Mouse (Mus musculus): ENCODE results near the gene Ntm. TPM values are rescaled to one million over a fixed set of nuclear protein-coding genes. Genes with fewer than 3 reads are reported as not detected.

Gene Ntm
- polyA plus RNA-seq, 1 experiment from 2014 or later = 39.6 TPM

- H3K27me3 ChIP-seq (replicated peaks) = no peaks in the 10 kb centered on the region
- H3K4me3 ChIP-seq = no peak overlapping the region
- WGBS = 82% methylated on average over 7 of the region's 7 CpGs
- H3K9ac ChIP-seq = no peak overlapping the region
- no peaks in the 10 kb centered on the region for H3K36me3 ChIP-seq
- H3K27ac ChIP-seq (replicated peaks) = no peak overlapping the region
- no peak overlapping the region for H3K4me2 ChIP-seq
- H3K9me3 ChIP-seq = no peaks in the 10 kb centered on the region
- no peak for ATAC-seq (ENCODE audit: extremely low read depth, insufficient number of reproducible peaks, low FRiP score, low TSS enrichment)
- peaks cover 27% of the 10 kb centered on the region for H3K4me1 ChIP-seq
Observed at GRCm38 (mm10) chr9:29456014-29456413, 506.9 kb downstream of the Ntm start.

- H3K27me3 ChIP-seq (replicated peaks) = no peaks in the 10 kb centered on the region
- no peak for ATAC-seq (ENCODE audit: extremely low read depth, insufficient number of reproducible peaks, low FRiP score, low TSS enrichment)
- WGBS = 41% methylated on average over 1 of the region's 1 CpGs
- H3K4me3 ChIP-seq = no peak overlapping the region
- no peaks in the 10 kb centered on the region for H3K36me3 ChIP-seq
- no peak overlapping the region for H3K9ac ChIP-seq
- H3K27ac ChIP-seq (replicated peaks) = peak overlapping the region; percentile 52
- H3K4me1 ChIP-seq = peaks cover 13% of the 10 kb centered on the region
- H3K4me2 ChIP-seq = no peak overlapping the region
- no peaks in the 10 kb centered on the region for H3K9me3 ChIP-seq
Observed at GRCm38 (mm10) chr9:29451232-29451631, 511.7 kb downstream of the Ntm start.

GRCm38 (mm10) chr9:29444001-29444400 lies 518.9 kb downstream of the Ntm start:
- H3K27me3 ChIP-seq (replicated peaks) = peaks cover 9% of the 10 kb centered on the region
- no peak for ATAC-seq (ENCODE audit: extremely low read depth, insufficient number of reproducible peaks, low FRiP score, low TSS enrichment)
- no peak overlapping the region for H3K27ac ChIP-seq (replicated peaks)
- no peak overlapping the region for H3K4me2 ChIP-seq
- H3K4me1 ChIP-seq = peaks cover 5% of the 10 kb centered on the region; the same call in 1 of the 2 replicates
- no peaks in the 10 kb centered on the region for H3K9me3 ChIP-seq
- no peaks in the 10 kb centered on the region for H3K36me3 ChIP-seq
- no peak overlapping the region for H3K4me3 ChIP-seq
- no peak overlapping the region for H3K9ac ChIP-seq
- WGBS = 66% methylated on average over 4 of the region's 4 CpGs

- Histone ChIP-seq H3K36me3 (no peaks in the 10 kb centered on the region), H3K4me1 (peaks cover 8% of the 10 kb centered on the region), H3K4me2 (no peak overlapping the region), H3K9ac (no peak overlapping the region), H3K27ac (replicated peaks) (no peak overlapping the region), H3K9me3 (no peaks in the 10 kb centered on the region), H3K27me3 (replicated peaks) (peaks cover 29% of the 10 kb centered on the region), H3K4me3 (no peak overlapping the region)
- 55% methylated on average over 5 of the region's 5 CpGs for WGBS
- no peak for ATAC-seq (ENCODE audit: extremely low read depth, insufficient number of reproducible peaks, low FRiP score, low TSS enrichment)
Observed at GRCm38 (mm10) chr9:29439401-29439800, 523.5 kb downstream of the Ntm start.

DNA sequence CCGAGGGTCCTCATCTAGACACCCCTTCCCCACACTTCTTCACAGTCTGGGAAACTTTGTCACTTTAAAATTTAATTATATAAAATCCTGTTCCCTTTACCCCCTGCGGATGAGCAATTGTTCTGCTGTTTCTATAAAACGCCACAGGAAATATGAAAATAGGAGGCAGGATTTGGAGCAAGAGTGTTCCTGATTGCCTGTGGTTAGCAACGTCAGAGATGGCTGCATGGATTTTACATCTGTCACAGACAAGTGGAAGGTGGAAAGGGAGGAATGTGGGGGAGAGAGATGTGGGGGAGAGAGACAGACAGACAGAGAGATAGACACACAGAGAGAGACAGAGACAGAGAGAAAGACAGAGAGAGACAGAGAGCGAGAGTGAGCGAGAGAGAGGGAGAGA lies 528.3 kb downstream of the Ntm start:
- no peaks in the 10 kb centered on the region for H3K36me3 ChIP-seq
- peak overlapping the region; percentile 30 for H3K4me2 ChIP-seq
- H3K27ac ChIP-seq (replicated peaks) = no peak overlapping the region
- peaks cover 20% of the 10 kb centered on the region for H3K4me1 ChIP-seq
- no peak overlapping the region for H3K9ac ChIP-seq
- H3K9me3 ChIP-seq = no peaks in the 10 kb centered on the region
- 35% methylated on average over 6 of the region's 6 CpGs for WGBS
- no peak for ATAC-seq (ENCODE audit: extremely low read depth, insufficient number of reproducible peaks, low FRiP score, low TSS enrichment)
- H3K27me3 ChIP-seq (replicated peaks) = peaks cover 57% of the 10 kb centered on the region
- H3K4me3 ChIP-seq = no peak overlapping the region

- Histone ChIP-seq H3K9ac (no peak overlapping the region), H3K27me3 (replicated peaks) (peaks cover 57% of the 10 kb centered on the region), H3K4me3 (no peak overlapping the region), H3K9me3 (no peaks in the 10 kb centered on the region), H3K27ac (replicated peaks) (no peak overlapping the region), H3K36me3 (no peaks in the 10 kb centered on the region), H3K4me1 (peaks cover 20% of the 10 kb centered on the region), H3K4me2 (peak overlapping the region; percentile 30)
- no peak for ATAC-seq (ENCODE audit: extremely low read depth, insufficient number of reproducible peaks, low FRiP score, low TSS enrichment)
- 4% methylated on average over 4 of the region's 4 CpGs for WGBS
Observed at GRCm38 (mm10) chr9:29433910-29434309, 529.0 kb downstream of the Ntm start.

- no peak overlapping the region for H3K4me3 ChIP-seq
- no peak overlapping the region for H3K4me2 ChIP-seq
- no peaks in the 10 kb centered on the region for H3K9me3 ChIP-seq
- peaks cover 55% of the 10 kb centered on the region for H3K27me3 ChIP-seq (replicated peaks)
- no peak overlapping the region for H3K27ac ChIP-seq (replicated peaks)
- WGBS = 10% methylated on average over 7 of the region's 7 CpGs
- H3K36me3 ChIP-seq = no peaks in the 10 kb centered on the region
- H3K4me1 ChIP-seq = peaks cover 26% of the 10 kb centered on the region
- ATAC-seq (ENCODE audit: extremely low read depth, insufficient number of reproducible peaks, low FRiP score, low TSS enrichment) = no peak
- H3K9ac ChIP-seq = no peak overlapping the region
Observed at GRCm38 (mm10) chr9:29433156-29433555, 529.8 kb downstream of the Ntm start.

- Histone ChIP-seq H3K27me3 (replicated peaks) (peaks cover 49% of the 10 kb centered on the region), H3K27ac (replicated peaks) (no peak overlapping the region), H3K9me3 (no peaks in the 10 kb centered on the region), H3K4me1 (peaks cover 26% of the 10 kb centered on the region), H3K36me3 (no peaks in the 10 kb centered on the region), H3K4me3 (no peak overlapping the region), H3K9ac (no peak overlapping the region), H3K4me2 (no peak overlapping the region)
- no peak for ATAC-seq (ENCODE audit: extremely low read depth, insufficient number of reproducible peaks, low FRiP score, low TSS enrichment)
- 76% methylated on average over 9 of the region's 9 CpGs for WGBS
Observed at GRCm38 (mm10) chr9:29431590-29431989, 531.4 kb downstream of the Ntm start.

- Histone ChIP-seq H3K4me2 (no peak overlapping the region), H3K36me3 (no peaks in the 10 kb centered on the region), H3K27ac (replicated peaks) (no peak overlapping the region), H3K4me3 (no peak overlapping the region), H3K9me3 (no peaks in the 10 kb centered on the region), H3K4me1 (peaks cover 26% of the 10 kb centered on the region), H3K27me3 (replicated peaks) (peaks cover 45% of the 10 kb centered on the region), H3K9ac (no peak overlapping the region)
- no peak for ATAC-seq (ENCODE audit: extremely low read depth, insufficient number of reproducible peaks, low FRiP score, low TSS enrichment)
- 74% methylated on average over 3 of the region's 3 CpGs for WGBS
Observed at GRCm38 (mm10) chr9:29430189-29430588, 532.8 kb downstream of the Ntm start.

DNA sequence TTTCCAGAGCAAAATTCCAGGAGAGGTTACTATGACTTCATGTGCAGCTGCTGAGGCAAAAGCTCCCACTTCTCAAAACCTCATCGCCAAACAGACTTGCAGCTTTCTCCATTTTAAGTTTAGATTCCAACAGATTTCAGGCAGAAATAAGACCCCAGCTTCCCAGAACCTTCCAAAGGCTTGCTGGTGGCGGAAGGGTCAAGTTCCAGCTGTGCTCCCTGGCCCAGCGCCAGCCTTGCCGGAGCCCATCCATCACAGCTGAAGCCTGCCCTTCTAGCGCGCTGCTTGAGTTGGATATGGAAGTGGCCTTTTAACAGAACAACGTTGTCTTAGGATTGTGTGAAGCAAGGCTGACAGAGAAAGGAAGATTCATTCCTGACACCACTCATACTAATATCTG lies 534.6 kb downstream of the Ntm start:
- no peak for ATAC-seq (ENCODE audit: extremely low read depth, insufficient number of reproducible peaks, low FRiP score, low TSS enrichment)
- Histone ChIP-seq H3K36me3 (no peaks in the 10 kb centered on the region), H3K9ac (no peak overlapping the region), H3K4me3 (no peak overlapping the region), H3K27ac (replicated peaks) (no peak overlapping the region), H3K4me2 (peak overlapping the region; percentile 25; the same call in 1 of the 2 replicates), H3K27me3 (replicated peaks) (peaks cover 45% of the 10 kb centered on the region), H3K4me1 (peaks cover 16% of the 10 kb centered on the region), H3K9me3 (no peaks in the 10 kb centered on the region)
- WGBS = 17% methylated on average over 7 of the region's 7 CpGs

- WGBS = 87% methylated on average over 2 of the region's 2 CpGs
- ATAC-seq (ENCODE audit: extremely low read depth, insufficient number of reproducible peaks, low FRiP score, low TSS enrichment) = no peak
- H3K27ac ChIP-seq (replicated peaks) = no peak overlapping the region
- H3K9ac ChIP-seq = no peak overlapping the region
- H3K36me3 ChIP-seq = no peaks in the 10 kb centered on the region
- H3K4me1 ChIP-seq = peaks cover 11% of the 10 kb centered on the region
- no peak overlapping the region for H3K4me2 ChIP-seq
- H3K4me3 ChIP-seq = no peak overlapping the region
- no peaks in the 10 kb centered on the region for H3K9me3 ChIP-seq
- peaks cover 30% of the 10 kb centered on the region for H3K27me3 ChIP-seq (replicated peaks)
Observed at GRCm38 (mm10) chr9:29426261-29426660, 536.7 kb downstream of the Ntm start.

DNA sequence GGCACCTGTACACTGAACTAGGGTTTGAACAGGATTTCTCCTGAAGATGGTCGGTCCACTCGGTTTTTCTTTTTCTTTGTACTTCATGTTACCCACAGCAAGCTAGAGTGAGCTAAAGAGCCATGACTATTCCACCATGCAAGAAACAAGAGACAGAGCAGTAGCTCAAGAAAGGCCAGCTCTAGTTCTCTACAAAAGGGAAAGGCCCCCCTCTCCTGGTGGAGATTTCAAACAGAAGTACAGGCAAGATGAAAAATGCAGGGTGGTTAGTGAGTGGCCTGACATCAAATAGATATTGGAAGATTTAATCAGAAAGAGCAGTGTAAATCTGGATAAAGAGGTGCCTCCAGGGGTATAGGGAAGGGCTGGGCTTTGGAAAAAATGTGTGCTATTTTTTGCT lies 547.4 kb downstream of the Ntm start:
- Histone ChIP-seq H3K4me2 (no peak overlapping the region), H3K9me3 (no peaks in the 10 kb centered on the region), H3K4me1 (peaks cover 14% of the 10 kb centered on the region), H3K36me3 (no peaks in the 10 kb centered on the region), H3K27me3 (replicated peaks) (peaks cover 44% of the 10 kb centered on the region), H3K27ac (replicated peaks) (no peak overlapping the region), H3K9ac (no peak overlapping the region), H3K4me3 (no peak overlapping the region)
- WGBS = 64% methylated on average over 2 of the region's 2 CpGs
- ATAC-seq (ENCODE audit: extremely low read depth, insufficient number of reproducible peaks, low FRiP score, low TSS enrichment) = no peak
